Mouse (Mus musculus) subcutaneous adipose tissue, adult 2 months (tissue): ENCODE data around the gene Lmod1. TPM values are rescaled to one million over a fixed set of nuclear protein-coding genes. Genes with fewer than 3 reads are reported as not detected.

Source experiments
- polyA plus RNA-seq: library from polyadenylated mRNA; depleted of rRNA; stranded (reverse); fragments of >200 nt; gene quantifications from 2 replicates; pipeline ENCODE4 v1.2.3, GENCODE M21; 2012; ENCODE audit warnings: low replicate concordance; rRNA removed

Gene Lmod1
- polyA plus RNA-seq = 7.0 and 52.0 TPM in 2 replicates

DNA sequence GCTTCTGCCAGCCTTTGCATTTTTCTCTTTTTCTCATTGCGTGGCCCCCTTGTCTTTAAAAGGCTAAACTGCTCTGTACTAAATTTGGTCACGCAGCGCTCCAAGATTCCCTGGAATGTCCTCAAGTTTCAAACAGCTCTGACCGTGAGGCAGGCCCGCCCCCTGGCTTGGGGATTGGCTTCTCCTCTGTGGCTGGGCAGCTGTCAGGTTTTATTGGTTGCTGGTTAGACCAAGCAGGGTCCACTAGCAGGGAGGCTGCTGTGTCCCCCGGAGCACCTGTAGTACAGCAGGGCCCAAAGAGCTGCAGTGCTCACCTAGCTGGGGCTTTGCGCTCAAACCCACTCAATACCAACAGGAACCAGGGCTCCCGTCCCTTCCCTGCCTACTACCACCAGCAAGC lies at the start of gene Lmod1:
Gene Lmod1 (plus strand): TSS at position 237 of the 400 bp plus-strand sequence.

DNA sequence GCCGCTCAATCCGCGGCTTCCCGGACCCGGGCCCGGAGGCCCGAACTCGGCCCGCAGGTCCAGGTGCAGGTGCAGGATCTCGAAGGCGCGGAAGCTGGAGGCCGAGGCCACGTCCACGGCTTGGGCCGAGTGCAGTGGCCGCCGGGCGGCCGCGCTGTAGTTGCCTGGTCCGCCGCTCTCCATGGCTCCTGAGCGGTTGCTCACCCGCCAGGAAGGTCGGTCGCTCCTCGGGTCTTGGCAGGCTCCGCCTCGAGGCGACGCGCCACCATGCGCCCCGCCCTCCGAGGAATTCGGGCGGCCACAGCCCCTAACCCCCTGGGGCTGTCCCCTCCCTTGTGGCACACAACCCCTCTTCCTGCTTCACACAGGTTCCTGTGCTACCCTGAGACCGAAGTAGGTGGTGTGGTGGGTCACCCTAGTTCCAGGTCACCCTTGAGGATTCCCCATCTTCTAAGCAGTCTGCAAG lies 40.7 kb upstream of the Lmod1 start, which contains the start of gene Rnpep:
Gene Rnpep (minus strand): TSS at position 259 of the 466 bp plus-strand sequence.

DNA sequence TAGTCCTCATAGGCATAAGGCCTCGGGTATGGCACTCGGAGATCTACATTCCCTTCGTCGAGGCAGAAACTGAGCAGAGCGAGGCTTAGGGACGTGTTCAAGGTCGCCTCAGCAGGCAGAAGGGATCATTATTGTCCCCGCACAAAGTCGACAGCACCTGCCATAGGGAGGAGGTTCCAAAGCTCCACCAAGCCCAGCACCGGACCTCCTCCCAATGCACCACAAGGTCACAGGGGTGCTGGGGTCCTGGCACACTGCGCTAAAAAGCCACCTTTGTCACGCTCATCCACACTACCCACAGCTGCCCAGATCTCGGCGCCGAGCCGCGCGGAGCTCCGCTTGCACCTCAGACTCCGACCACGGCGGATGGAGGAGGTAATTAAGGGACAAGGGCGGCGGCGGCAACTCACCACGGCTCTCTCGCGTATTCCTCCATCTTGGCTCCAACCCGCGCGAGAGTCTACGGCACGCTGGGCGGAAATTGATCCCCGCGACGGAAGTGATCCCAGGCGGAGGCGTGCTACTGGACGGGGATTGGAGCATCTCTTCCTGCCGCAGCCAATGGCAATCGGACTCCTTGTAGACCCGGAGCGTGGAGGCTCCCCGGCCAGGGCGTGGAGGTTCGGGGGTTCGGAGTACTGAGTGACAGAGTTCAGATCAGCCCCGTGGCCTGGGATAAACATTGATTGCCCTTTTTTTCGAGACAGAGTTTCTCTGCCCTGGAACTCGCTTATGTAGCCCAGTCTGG lies 11.1 kb upstream of the Lmod1 start, which contains the start of gene Timm17a:
Gene Timm17a (minus strand): TSS at position 495 of the 748 bp plus-strand sequence.

DNA sequence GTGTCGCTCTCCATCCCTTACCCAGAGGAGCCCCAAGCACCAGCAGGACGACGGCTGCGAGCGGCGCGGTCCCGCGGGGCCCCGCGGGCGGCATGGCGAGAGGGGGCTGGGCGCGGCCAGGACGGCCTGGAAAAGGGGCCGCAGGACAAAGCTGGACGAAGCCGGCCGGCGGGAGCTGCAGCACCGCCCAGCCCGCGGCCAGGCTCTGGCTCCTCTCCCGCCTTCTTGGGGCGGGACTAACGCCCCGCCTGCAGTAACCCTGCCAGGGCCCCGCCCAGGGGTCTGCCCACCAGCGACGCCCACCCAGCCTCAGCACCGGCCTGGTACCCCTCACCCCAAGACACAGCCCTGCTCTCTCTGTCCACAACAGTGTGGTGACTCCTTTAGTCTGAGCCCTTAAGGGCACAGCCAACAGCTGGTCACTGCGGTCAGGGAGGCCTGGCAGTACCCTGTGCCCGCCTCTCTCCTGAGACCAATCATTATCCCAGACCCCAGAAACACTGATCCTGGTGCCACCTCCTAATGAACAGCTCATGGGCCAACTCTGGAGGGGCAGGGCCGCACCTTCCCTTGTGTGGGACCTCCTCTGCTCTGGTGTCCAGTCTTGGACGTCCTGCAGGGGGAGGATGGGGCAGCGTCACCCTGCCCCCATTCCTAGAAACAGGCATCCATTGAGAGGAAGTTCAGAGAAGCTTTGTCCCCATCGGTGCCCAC lies 50.4 kb downstream of the Lmod1 start, which contains the start of gene Shisa4:
Gene Shisa4 (minus strand): TSS at position 370 of the 714 bp plus-strand sequence.

Other genes starting within 250 kb of the Lmod1 start
- 0.27 and 2.7 TPM in 2 replicates for gene Lgr6, start 219.5 kb upstream of the Lmod1 start, polyA plus RNA-seq
- 3.5 and 6.2 TPM in 2 replicates for gene Ptpn7, start 192.1 kb upstream of the Lmod1 start, polyA plus RNA-seq
- gene Arl8a, start 178.0 kb upstream of the Lmod1 start, polyA plus RNA-seq = 74.1 and 87.4 TPM in 2 replicates
- 1.1 and 1.2 TPM in 2 replicates for gene Gpr37l1, start 157.1 kb upstream of the Lmod1 start, polyA plus RNA-seq
- 0.24 and 39.9 TPM in 2 replicates for gene Elf3, start 66.2 kb upstream of the Lmod1 start, polyA plus RNA-seq
- gene Rnpep, start 40.7 kb upstream of the Lmod1 start, polyA plus RNA-seq = 38.9 and 60.3 TPM in 2 replicates
- gene Timm17a, start 11.0 kb upstream of the Lmod1 start, polyA plus RNA-seq = 94.0 and 143 TPM in 2 replicates
- 4.5 and 41.7 TPM in 2 replicates for gene Shisa4, start 50.4 kb downstream of the Lmod1 start, polyA plus RNA-seq
- gene Ipo9, start 105.7 kb downstream of the Lmod1 start, polyA plus RNA-seq = 159 and 208 TPM in 2 replicates